Mouse (Mus musculus) hindbrain, embryonic 15.5 days (tissue): ENCODE measurements around the gene Clec1b. TPM values are rescaled to one million over a fixed set of nuclear protein-coding genes. Genes with fewer than 3 reads are reported as not detected.

ENCODE experiments used
- ATAC-seq: fragments of 200-750 bp; cut with Nextera tagmentation; 2 replicates; pipeline ENCODE4 v1.8.0; 2017; ENCODE audit warnings: low read depth, moderate number of reproducible peaks, moderate TSS enrichment; ENCODE audit not compliant: low FRiP score
- H3K27ac ChIP-seq: fragments of 300-500 bp; sonication (generic); replicated peaks from 2 replicates; pipeline ENCODE4 v1.5.1; 2015; ENCODE audit warnings: mild to moderate bottlenecking, inconsistent platforms
- H3K27me3 ChIP-seq: fragments of 300-500 bp; sonication (generic); 2 replicates; pipeline ENCODE4 v1.6.1; 2015; ENCODE audit warnings: control low read depth, inconsistent platforms
- H3K36me3 ChIP-seq: fragments of 300-500 bp; sonication (generic); 2 replicates; pipeline ENCODE4 v1.6.1; 2015; ENCODE audit warnings: control low read depth, inconsistent platforms
- H3K4me1 ChIP-seq: fragments of 300-500 bp; sonication (generic); replicated peaks from 2 replicates; pipeline ENCODE4 v1.6.1; 2015; ENCODE audit warnings: control low read depth, inconsistent platforms
- H3K4me2 ChIP-seq: fragments of 300-500 bp; sonication (generic); 2 replicates; pipeline ENCODE4 v1.6.1; 2015; ENCODE audit warnings: moderate library complexity, mild to moderate bottlenecking, inconsistent platforms
- H3K4me3 ChIP-seq: fragments of 300-500 bp; sonication (generic); 2 replicates; pipeline ENCODE4 v1.5.1; 2015; ENCODE audit warnings: mild to moderate bottlenecking, inconsistent platforms
- H3K9ac ChIP-seq: fragments of 300-500 bp; sonication (generic); 2 replicates; pipeline ENCODE4 v1.6.1; 2015; ENCODE audit warnings: inconsistent platforms
- H3K9me3 ChIP-seq: fragments of 300-500 bp; sonication (generic); 2 replicates; pipeline ENCODE4 v1.6.1; 2016; ENCODE audit warnings: control low read depth, inconsistent platforms
- WGBS: fragments of 180-500 bp; shearing (Covaris S2); methylation state at CpG from one replicate; pipeline ENCODE4 v1.1.7; 2015; 5-methylcytosine and 5-hydroxymethylcytosine counted together
- polyA plus RNA-seq: library from polyadenylated mRNA; unstranded; fragments of >200 nt; fragmentation: Nextera tagmentation; extraction: Ambion mirVana; gene quantifications from 2 replicates; pipeline ENCODE4 v1.2.1, GENCODE M21; 2015

Gene Clec1b
- polyA plus RNA-seq, 1 experiment from 2014 or later = 1.2 TPM

GRCm38 (mm10) chr6:129423040-129423733, 26.1 kb downstream of the Clec1b start:
- Histone ChIP-seq H3K4me3 (no peak overlapping the region), H3K4me2 (no peak overlapping the region), H3K27ac (peak overlapping the region; percentile 34), H3K9me3 (no peaks in the 10 kb centered on the region), H3K27me3 (no peaks in the 10 kb centered on the region), H3K9ac (no peak overlapping the region), H3K36me3 (no peaks in the 10 kb centered on the region), H3K4me1 (peaks cover 9% of the 10 kb centered on the region; the same call in 1 of the 2 replicates)
- peak; percentile 66; the same call in 1 of the 2 replicates for ATAC-seq
- 62% methylated on average over 4 of the region's 4 CpGs for WGBS

- WGBS = 22% methylated on average over 1 of the region's 1 CpGs
- Histone ChIP-seq H3K9ac (no peak overlapping the region), H3K4me3 (no peak overlapping the region), H3K36me3 (no peaks in the 10 kb centered on the region), H3K4me1 (peaks cover 9% of the 10 kb centered on the region; the same call in 1 of the 2 replicates), H3K9me3 (no peaks in the 10 kb centered on the region), H3K27ac (peak overlapping the region; percentile 34; the same call in 1 of the 2 replicates), H3K4me2 (no peak overlapping the region), H3K27me3 (no peaks in the 10 kb centered on the region)
- peak; percentile 84; the same call in 1 of the 2 replicates for ATAC-seq
These were observed 26.6 kb downstream of the Clec1b start for GRCm38 (mm10) chr6:129423734-129424072.

GRCm38 (mm10) chr6:129425217-129425616, 28.1 kb downstream of the Clec1b start:
- Histone ChIP-seq H3K4me2 (no peak overlapping the region), H3K4me3 (no peak overlapping the region), H3K9me3 (no peaks in the 10 kb centered on the region), H3K9ac (no peak overlapping the region), H3K36me3 (no peaks in the 10 kb centered on the region), H3K27me3 (no peaks in the 10 kb centered on the region), H3K27ac (peak overlapping the region; percentile 55; the same call in 1 of the 2 replicates), H3K4me1 (peaks cover 9% of the 10 kb centered on the region; the same call in 1 of the 2 replicates)
- WGBS = 74% methylated on average over 5 of the region's 5 CpGs
- no peak for ATAC-seq

- H3K9ac ChIP-seq = no peak overlapping the region
- peaks cover 9% of the 10 kb centered on the region; the same call in 1 of the 2 replicates for H3K4me1 ChIP-seq
- no peaks in the 10 kb centered on the region for H3K9me3 ChIP-seq
- H3K4me2 ChIP-seq = no peak overlapping the region
- no peak overlapping the region for H3K27ac ChIP-seq
- no peaks in the 10 kb centered on the region for H3K36me3 ChIP-seq
- no peaks in the 10 kb centered on the region for H3K27me3 ChIP-seq
- no peak overlapping the region for H3K4me3 ChIP-seq
- no peak for ATAC-seq
- 45% methylated on average over 5 of the region's 5 CpGs for WGBS
These were observed 28.7 kb downstream of the Clec1b start for GRCm38 (mm10) chr6:129425812-129426211.

- Histone ChIP-seq H3K4me1 (peaks cover 9% of the 10 kb centered on the region; the same call in 1 of the 2 replicates), H3K4me2 (no peak overlapping the region), H3K27ac (no peak overlapping the region), H3K9ac (no peak overlapping the region), H3K36me3 (no peaks in the 10 kb centered on the region), H3K9me3 (no peaks in the 10 kb centered on the region), H3K4me3 (no peak overlapping the region), H3K27me3 (no peaks in the 10 kb centered on the region)
- 84% methylated on average over 4 of the region's 4 CpGs for WGBS
- no peak for ATAC-seq
These were observed 30.2 kb downstream of the Clec1b start for GRCm38 (mm10) chr6:129427281-129427680.

- Histone ChIP-seq H3K4me1 (no peaks in the 10 kb centered on the region), H3K4me3 (no peak overlapping the region), H3K36me3 (no peaks in the 10 kb centered on the region), H3K9me3 (no peaks in the 10 kb centered on the region), H3K27me3 (no peaks in the 10 kb centered on the region), H3K27ac (no peak overlapping the region), H3K4me2 (no peak overlapping the region), H3K9ac (no peak overlapping the region)
- no peak for ATAC-seq
- 59% methylated on average over 5 of the region's 5 CpGs for WGBS
These were observed 37.1 kb downstream of the Clec1b start for GRCm38 (mm10) chr6:129434239-129434638.

GRCm38 (mm10) chr6:129436025-129436424, 38.9 kb downstream of the Clec1b start:
- no peak for ATAC-seq
- Histone ChIP-seq H3K4me1 (no peaks in the 10 kb centered on the region), H3K9ac (no peak overlapping the region), H3K4me3 (no peak overlapping the region), H3K27ac (no peak overlapping the region), H3K4me2 (no peak overlapping the region), H3K9me3 (no peaks in the 10 kb centered on the region), H3K27me3 (no peaks in the 10 kb centered on the region), H3K36me3 (no peaks in the 10 kb centered on the region)
- WGBS = 92% methylated on average over 3 of the region's 3 CpGs

- no peaks in the 10 kb centered on the region for H3K4me1 ChIP-seq
- H3K4me2 ChIP-seq = no peak overlapping the region
- H3K4me3 ChIP-seq = no peak overlapping the region
- no peaks in the 10 kb centered on the region for H3K27me3 ChIP-seq
- H3K9me3 ChIP-seq = no peaks in the 10 kb centered on the region
- H3K27ac ChIP-seq = no peak overlapping the region
- H3K9ac ChIP-seq = no peak overlapping the region
- 84% methylated on average over 2 of the region's 2 CpGs for whole genome bisulfite sequencing
- no peak for ATAC-seq
- no peaks in the 10 kb centered on the region for H3K36me3 ChIP-seq
These were observed 40.9 kb downstream of the Clec1b start for GRCm38 (mm10) chr6:129438033-129438432.

- H3K27ac ChIP-seq = no peak overlapping the region
- no peak overlapping the region for H3K4me3 ChIP-seq
- no peaks in the 10 kb centered on the region for H3K36me3 ChIP-seq
- ATAC-seq = no peak
- 85% methylated on average over 6 of the region's 6 CpGs for WGBS
- no peak overlapping the region for H3K4me2 ChIP-seq
- no peaks in the 10 kb centered on the region for H3K27me3 ChIP-seq
- H3K4me1 ChIP-seq = no peaks in the 10 kb centered on the region
- H3K9ac ChIP-seq = no peak overlapping the region
- no peaks in the 10 kb centered on the region for H3K9me3 ChIP-seq
These were observed 52.6 kb downstream of the Clec1b start for GRCm38 (mm10) chr6:129449743-129450142.

GRCm38 (mm10) chr6:129451411-129452039, 54.4 kb downstream of the Clec1b start, which contains the start of gene Clec1a:
Clec1a (minus strand) TSS chr6:129452000.
- Histone ChIP-seq H3K27ac (0 out of 2 replicates have a peak within 1 kb of the TSS, but pooled peaks have one; percentile 25), H3K36me3 (no peaks in the 10 kb centered on the region)

More at GRCm38 (mm10) chr6:129451411-129452039, 54.4 kb downstream of the Clec1b start, which contains the start of gene Clec1a:
- Histone ChIP-seq H3K27me3 (no peaks in the 10 kb centered on the region), H3K4me3 (no peak within 1 kb of the TSS), H3K4me2 (peak within 1 kb of the TSS; percentile 16), H3K9me3 (no peaks in the 10 kb centered on the region), H3K9ac (no peak within 1 kb of the TSS), H3K4me1 (no peaks in the 10 kb centered on the region)
- ATAC-seq = peak; percentile 80
- WGBS = 54% methylated on average over 13 of the region's 13 CpGs
